Mouse (Mus musculus): ENCODE results near the gene Sez6. TPM values are rescaled to one million over a fixed set of nuclear protein-coding genes. Genes with fewer than 3 reads are reported as not detected.

Gene Sez6
- polyA plus RNA-seq, 1 experiment = 0.21 TPM

DNA sequence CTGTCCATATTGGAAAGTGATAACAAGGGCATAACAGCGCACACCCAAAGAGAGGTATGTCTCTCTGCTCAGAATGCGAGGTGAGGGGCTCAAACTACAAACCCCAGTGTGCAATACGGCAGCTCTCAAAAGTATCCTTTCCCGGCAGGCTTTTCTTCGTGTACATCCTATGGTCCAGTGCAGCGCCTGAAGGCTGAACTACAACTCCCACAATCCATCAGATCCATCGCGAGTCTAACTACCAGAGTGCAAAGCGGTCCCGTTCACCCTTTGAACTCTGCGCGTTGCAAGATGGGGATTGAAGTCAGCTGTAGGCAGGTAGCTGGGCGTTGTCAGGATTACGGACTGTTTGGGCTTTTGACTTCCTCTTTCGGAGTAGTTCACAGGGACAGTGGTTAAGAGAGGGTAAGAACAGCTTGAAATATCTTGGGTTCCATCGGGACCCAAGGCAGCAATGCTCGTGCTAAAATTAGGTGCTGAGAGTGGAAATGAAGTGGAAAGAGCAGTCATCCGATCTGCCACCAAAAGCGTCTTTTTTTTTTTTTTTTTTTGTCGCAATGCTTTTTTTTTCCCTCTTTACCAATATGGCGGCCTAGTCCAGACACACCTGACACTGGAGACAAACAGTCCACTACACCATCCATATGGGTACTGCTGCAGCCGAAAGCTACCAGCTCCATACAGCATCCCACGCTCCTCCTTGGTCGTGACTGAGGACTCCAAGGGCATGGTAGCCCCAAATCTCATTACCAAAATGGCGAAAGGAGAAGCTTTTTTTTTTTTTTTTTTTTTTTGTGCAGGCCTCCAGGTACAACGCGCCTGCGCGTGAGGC lies 51.2 kb downstream of the Sez6 start:
- DNase-seq (ENCODE audit: low spot score) = peak; percentile 53

- DNase-seq (ENCODE audit: low spot score) = peak; percentile 99
These were observed 51.9 kb downstream of the Sez6 start, which contains the start of gene Phf12 for GRCm38 (mm10) chr11:77982441-77982905. Phf12 (plus strand) TSS chr11:77982754.

DNA sequence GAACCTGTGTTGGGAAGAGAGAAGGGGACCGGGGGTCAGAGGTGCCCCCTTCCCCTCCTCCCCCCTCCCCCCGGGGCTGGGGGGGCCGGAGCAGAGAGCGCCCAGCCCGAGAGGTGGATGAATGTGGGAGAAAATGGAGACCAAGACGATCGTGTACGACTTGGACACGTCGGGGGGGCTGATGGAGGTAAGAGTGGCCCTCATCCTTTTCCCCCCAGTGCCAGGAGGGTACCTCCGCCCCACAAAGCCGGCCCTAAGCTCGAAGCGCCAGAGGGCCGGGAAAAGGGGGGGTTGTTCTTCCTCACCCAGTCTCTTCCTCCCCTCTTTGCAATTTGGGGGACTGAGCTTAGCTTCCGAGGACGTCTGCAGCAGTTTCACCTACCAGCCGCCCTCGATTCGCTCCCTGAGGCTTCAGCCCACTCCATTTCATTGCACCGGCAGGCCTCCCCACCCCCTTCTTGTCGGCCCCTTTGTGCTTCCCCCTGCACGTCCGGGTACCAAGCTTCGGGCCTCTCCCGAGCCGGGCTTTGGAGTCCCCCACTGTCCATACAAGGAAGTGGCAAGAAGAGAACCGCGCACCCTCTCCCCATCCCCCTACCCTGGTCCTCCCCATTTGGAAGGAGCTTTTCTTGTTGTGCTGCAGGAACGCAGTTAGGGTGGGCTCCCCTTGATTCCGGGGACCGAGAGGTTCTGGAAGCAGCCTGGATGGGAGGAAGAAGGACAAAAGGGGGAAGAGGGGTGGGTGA lies 52.8 kb downstream of the Sez6 start:
- peak; percentile 45 for DNase-seq (ENCODE audit: low spot score)

GRCm38 (mm10) chr11:77983937-77984835 lies 53.6 kb downstream of the Sez6 start:
- DNase-seq (ENCODE audit: low spot score) = peak; percentile 63

DNA sequence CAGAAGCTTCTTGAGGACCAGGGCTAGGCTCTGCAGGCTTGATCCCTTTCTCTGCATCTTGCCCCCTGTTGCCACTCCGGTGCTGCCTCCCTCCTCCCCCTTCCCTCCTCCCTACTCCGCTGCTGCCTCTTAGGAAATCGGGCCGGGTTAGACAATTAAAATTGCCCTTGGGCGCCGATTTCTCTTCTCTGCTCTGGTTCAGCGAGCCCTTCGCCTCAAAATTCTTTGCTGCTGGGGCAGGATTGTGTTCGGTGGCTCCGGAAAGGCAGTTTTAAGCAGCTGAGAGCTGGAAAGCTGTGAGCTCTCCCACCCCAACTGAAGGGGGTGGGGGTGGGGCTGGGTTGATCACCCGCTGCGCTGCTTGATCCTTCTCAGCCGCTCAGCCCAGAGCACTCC lies 54.2 kb downstream of the Sez6 start:
- peak; percentile 47 for DNase-seq (ENCODE audit: low spot score)

GRCm38 (mm10) chr11:77985541-77986065 lies 55.0 kb downstream of the Sez6 start:
- DNase-seq (ENCODE audit: low spot score) = no peak

DNA sequence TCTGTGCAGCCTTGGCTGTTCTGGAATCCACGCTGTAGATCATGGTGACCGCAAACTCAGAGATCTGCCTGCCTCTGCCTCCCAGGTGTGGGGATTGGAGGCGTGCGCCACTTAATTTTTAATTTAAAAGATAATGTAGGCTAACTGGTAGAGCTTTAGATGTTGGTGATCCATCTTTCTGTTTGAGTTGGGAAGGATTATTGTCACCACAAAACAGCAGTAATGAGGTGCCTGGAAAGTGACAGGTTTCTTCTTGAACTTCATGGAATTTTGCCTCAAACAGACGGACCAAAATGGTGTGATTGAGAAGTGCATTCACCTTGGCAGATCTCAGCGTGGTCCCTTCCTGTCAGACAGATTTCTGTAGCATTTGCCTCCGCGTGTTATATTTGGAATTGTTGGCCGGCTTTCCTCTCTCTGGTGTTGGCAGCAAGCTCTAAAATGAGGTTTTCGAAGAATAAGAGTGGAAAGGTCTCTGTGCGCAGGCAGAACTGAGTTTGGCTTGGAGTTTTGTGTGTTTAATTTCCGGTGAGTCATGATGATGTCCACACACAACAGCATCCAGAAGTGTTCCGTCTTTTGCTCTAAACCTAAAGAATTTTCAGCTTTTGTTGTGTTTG lies 58.6 kb downstream of the Sez6 start:
- DNase-seq (ENCODE audit: low spot score) = no peak

DNA sequence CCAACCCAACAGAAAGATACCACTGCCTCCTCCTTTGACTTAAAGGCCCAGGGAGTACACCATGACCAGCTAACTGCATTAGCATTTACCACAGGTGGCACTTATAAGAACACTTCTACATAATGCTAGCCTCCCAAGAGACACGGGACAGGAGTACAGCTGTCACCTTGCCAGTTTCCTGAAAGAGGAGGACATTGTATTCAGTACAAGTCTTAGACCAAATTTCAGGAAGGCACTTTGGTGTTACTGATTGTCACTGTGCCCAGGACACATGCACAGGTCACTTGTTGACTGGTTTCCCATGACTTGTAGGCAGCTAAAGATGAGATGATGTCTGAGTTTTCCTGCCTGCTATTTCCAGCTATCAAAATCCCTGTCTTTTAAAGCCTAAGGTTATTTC lies 65.0 kb downstream of the Sez6 start:
- no peak for DNase-seq (ENCODE audit: low spot score)

DNA sequence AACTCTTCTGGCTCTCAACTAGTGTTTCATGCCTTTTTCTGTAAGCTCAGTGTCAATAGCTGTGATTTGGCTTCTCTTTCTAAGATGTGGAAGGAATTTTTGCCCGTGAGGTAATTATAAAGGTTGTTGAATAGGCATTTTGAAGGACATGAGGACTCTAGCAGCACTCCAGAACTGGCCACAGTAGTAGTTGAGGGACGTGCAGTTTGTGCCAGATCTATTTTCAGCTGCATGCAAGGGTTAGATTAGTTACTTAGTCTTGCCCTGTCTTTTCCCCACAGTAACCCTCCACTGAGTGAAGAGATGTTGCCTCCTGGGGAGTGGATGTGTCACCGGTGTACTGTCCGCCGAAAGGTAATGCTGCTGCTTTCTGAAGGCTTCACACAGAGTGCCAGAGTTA lies 75.8 kb downstream of the Sez6 start:
- DNase-seq (ENCODE audit: low spot score) = no peak

- DNase-seq (ENCODE audit: low spot score) = no peak
These were observed 89.1 kb downstream of the Sez6 start for GRCm38 (mm10) chr11:78019676-78020075.

- no peak for DNase-seq (ENCODE audit: low spot score)
These were observed 93.0 kb downstream of the Sez6 start for GRCm38 (mm10) chr11:78023607-78024006.

Other genes starting within 250 kb of the Sez6 start
- gene Nufip2, start 244.6 kb upstream of the Sez6 start, polyA plus RNA-seq (2012; rRNA removed) = 16.4 and 19.3 TPM in 2 replicates
- gene Cryba1, start 205.5 kb upstream of the Sez6 start, polyA plus RNA-seq (2012; rRNA removed) = not detected in 2 replicates
- 24.1 and 33.8 TPM in 2 replicates for gene Myo18a, start 167.6 kb upstream of the Sez6 start, polyA plus RNA-seq (2012; rRNA removed)
- gene Gm10277, start 143.1 kb upstream of the Sez6 start, polyA plus RNA-seq (2012; rRNA removed) = not detected in 2 replicates
- 0.37 and 0.66 TPM in 2 replicates for gene Pipox, start 36.7 kb upstream of the Sez6 start, polyA plus RNA-seq (2012; rRNA removed)
- 36.4 and 53.7 TPM in 2 replicates for gene Phf12, start 52.0 kb downstream of the Sez6 start, polyA plus RNA-seq (2012; rRNA removed)
- 2.2 and 2.5 TPM in 2 replicates for gene Dhrs13, start 101.5 kb downstream of the Sez6 start, polyA plus RNA-seq (2012; rRNA removed)
- gene Flot2, start 107.1 kb downstream of the Sez6 start, polyA plus RNA-seq (2012; rRNA removed) = 108 and 126 TPM in 2 replicates
- gene Eral1, start 149.6 kb downstream of the Sez6 start, polyA plus RNA-seq (2012; rRNA removed) = 23.0 and 28.0 TPM in 2 replicates
- gene Fam222b, start 163.9 kb downstream of the Sez6 start, polyA plus RNA-seq (2012; rRNA removed) = 6.1 and 10.1 TPM in 2 replicates
- 20.4 and 26.1 TPM in 2 replicates for gene Traf4, start 234.8 kb downstream of the Sez6 start, polyA plus RNA-seq (2012; rRNA removed)
- gene Nek8, start 245.9 kb downstream of the Sez6 start, polyA plus RNA-seq (2012; rRNA removed) = 14.4 and 19.7 TPM in 2 replicates
- gene Tlcd1, start 245.9 kb downstream of the Sez6 start, polyA plus RNA-seq (2012; rRNA removed) = 24.1 and 33.5 TPM in 2 replicates